Mouse (Mus musculus): ENCODE data around the gene Fam129a. TPM values are rescaled to one million over a fixed set of nuclear protein-coding genes. Genes with fewer than 3 reads are reported as not detected.

Gene Fam129a
- total RNA-seq, 4 experiments from 2014 or later, result 5.7 to 11.8 (median 7.9) TPM

DNA sequence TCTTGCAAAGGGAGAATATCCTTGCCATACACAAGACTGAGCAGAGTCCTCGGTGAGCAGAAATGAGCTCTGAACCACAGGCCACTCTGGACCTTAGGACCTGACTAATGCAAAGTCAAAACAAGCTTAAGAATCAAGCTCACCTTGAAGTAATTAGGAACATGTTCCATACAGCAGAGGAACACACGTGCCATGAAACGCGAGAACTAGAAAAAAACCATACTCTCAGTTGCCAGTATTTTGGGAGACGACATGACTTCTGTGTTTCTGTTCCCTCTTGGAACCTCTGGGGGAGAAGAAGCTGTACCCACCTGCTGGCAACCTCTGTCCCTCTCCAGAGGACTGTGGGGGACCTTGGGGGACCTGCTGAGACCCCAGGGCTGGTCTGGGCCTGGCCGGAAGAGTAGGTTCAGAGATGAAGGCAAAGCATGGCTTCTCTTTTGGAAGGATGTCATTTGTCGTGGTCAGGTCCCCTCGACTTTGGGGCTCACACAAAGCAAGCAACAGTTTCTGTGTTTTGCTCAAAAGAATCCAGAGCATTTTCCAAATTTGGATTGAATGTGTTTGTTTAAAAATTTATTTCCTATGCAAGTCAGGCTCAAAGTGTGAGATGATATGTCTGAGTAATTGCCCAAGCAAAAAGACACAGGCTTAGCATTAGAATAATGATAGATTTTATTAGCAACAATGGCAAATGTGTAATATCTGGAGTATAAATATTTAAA is 12.6 kb downstream of the Fam129a start:
- no peak for DNase-seq (ENCODE audit: low spot score in 2 of 2)

DNA sequence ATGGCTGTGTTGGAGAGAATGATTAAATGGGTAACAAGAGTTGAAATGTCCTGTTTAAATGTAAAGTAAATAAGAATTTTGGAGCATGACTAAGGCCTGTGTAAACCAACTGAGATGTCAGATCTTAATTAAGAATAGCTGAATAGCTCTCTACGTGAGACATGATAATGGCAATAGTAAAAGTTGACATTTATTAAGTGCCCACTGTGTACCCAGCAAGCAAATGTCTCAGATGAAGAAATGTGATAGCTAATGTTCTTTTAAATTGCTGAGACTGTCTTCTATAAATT is 13.1 kb downstream of the Fam129a start:
- DNase-seq (ENCODE audit: low spot score in 2 of 2), result no peak

DNA sequence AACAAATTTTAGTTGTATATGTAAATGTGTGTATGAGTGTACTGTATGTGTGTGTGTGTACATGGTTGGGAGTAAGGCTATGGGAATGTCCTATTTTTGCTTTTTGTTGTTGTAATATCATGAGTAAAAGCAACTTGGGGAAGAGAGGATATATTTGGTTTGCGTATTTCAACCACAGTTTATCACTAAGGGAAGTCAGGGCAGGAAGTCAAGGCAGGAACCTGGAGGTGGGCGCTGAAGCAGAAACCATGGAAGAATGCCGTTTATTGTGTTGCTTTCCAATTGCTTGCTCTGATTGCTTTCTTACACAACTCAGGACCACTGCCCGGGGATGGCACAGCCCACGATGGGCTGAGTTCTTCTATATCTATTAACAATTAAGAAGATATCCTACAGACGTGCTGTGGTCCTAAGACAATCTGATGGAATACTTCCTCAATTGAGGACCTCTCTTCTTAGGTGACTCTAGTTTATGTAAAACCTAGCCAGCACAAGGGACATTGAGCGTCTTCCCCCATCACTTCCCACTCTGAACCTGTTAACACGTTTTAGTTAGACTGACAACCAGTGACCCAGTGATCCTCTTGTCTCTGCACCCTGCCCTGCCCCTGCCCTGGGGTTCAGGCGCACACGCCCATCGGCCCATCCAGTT is 13.7 kb downstream of the Fam129a start:
- no peak for DNase-seq (ENCODE audit: low spot score in 2 of 2)

DNA sequence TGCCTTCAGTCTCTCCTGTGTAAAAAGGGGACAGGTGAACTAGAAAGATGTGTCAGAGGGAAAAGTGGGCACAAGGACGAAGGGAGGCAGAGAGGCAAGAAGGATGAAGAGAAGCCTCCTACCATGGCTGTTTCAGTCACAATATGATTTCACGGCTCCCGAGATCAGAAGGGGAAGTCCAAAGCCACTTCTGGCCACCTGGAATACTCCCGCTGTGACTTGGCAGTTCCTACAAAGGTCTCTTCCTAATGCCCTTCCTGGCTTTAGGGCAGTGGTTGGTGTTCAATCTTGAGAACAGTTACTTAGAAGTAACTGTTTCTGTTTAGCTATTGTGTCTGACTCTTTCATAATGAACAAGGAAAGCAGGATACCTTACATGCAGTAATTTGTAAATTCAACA is 14.7 kb downstream of the Fam129a start:
- no peak for DNase-seq (ENCODE audit: low spot score in 2 of 2)

DNA sequence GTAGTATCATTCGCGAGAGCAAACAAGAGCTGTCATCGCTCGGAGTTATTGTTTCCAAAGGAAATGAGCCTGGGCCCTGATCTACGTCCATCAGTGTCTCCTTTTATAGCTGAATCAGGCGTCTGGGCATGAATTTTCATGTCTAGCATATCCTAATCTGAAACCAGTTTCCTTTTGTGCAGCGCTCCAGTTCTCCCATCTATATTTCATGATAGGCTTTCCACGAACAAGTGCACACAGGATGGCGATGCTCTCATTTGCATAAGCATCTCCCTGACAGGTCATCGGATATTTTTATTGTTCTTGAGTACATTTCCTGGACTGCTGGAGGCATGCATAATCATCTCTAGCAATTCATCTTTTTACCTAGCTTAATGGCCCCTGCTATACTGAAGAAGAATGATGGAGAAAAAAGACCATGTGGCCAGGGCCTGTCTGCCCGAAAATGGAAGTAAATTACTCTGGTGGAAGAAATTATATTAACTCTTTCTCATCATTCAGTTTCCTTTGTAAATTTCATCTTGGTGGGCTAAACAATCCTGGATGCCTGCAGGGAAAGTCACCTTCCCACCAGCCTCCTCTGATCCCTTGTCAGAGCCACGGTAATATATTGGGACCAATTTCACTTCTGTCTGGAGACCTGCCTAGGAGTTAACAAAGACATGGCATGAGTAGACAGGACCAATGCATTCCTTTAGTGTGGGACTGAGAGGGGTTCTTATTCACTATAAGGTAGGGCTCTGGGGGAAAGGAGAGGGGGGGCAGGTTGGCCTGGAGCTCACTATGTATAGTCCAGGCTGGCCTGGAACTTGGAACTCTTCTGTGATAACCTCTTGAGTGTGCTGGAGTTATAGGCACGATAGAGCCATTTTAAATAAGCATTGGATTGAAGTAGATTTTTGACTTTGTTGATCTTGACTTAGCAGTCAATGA is 21.4 kb downstream of the Fam129a start:
- DNase-seq (ENCODE audit: low spot score in 2 of 2), result no peak

DNA sequence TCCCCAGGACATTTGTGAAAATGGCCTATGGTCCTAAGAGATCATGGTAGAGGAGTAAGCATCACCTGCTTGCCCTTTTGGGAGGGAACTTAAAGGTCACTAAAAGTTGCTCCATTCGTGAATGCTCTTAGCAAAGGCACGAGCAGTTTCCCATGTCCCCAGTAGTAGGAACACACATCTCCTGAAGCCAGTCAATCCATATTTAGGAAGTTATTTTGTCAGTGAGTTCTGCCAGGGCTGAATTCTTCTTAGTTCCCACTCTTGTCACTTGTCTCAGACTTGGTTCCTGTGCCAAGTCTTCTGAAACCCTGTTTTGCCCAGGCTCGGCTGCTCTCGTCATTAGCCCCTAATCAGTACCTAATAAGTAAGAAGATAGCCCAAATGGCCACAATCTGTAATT is 23.9 kb downstream of the Fam129a start:
- no peak for DNase-seq (ENCODE audit: low spot score in 2 of 2)

DNA sequence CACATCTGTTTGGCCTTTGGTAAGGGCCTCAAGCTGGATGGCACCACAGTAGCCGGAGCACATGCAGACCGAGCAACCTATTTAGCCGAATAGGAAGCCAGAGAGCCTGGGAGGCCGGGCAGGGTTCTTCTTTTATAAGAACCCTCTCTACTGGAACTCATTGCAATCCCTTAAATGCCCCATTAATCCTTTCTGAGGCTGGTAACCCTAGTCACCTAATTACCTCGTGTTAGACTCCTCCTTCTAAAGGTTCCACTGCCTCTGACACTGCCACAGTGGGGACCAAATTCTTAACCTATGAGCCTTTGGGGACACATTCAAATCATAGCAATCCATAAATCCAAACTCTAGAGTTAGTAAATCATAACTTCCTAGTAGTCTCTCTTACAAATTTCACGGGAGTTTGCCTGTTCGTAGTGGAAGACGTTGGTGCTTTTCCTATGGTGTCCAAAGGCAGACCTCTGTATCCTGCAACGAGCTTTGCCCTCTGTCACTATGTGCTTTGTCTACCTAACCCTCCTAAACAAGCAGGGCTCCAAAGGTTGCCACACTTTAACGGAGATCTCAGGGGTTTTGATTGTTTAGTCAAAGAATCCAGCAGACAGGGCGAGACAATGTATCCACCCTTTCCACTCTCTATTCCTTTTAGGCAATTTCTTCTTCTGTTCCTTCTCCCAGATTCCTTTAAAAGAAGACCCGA is 24.8 kb downstream of the Fam129a start:
- no peak for DNase-seq (ENCODE audit: low spot score in 2 of 2)

DNA sequence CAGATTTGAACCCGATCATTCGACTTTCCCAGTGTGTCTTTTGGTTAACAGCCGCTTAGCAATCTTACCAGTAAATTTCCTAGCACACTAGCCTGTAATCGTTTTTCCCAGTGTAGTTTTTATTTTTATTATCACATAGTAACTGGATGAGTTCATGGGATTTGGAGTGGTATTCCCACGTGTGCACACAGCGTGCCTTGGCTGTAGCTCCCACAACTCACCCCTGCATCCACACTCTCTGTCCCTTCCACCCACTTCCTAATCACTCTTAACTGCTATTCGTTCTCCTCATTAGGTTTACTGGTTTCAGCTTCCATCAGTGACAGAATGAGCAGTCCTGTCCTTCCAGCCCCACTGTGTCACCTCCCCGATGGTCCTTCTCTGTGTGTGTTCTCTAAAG is 25.6 kb downstream of the Fam129a start:
- no peak for DNase-seq (ENCODE audit: low spot score in 2 of 2)

DNA sequence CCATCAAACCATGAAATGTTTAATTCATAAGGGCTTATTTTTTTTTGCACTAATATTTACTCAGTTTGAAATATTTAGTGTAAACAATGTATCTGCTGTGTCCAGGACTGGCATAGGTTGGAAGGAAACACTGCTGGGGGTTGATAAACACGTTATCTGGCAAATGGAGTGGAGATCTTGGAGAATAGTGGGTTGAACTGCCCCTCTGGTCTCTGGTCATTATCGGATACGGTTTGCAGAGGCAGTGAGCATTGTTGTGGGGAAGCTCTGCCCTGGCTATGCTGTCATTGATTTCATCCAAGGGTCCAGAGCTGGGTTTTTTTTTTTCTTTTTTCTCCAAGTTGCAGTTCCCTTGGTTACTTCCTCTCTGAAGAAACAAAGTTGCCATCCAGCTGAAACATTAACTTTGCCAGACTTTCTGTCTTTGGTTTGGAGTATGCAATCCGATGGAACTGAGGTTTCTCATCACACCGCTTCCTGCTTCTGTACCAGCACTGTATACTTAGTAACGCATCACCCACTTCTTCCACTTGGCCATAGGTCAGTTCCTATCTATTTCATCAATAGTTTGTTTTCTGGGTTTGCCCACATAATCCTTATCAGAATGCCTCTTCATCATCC is 26.8 kb downstream of the Fam129a start:
- DNase-seq (ENCODE audit: low spot score in 2 of 2), result no peak

DNA sequence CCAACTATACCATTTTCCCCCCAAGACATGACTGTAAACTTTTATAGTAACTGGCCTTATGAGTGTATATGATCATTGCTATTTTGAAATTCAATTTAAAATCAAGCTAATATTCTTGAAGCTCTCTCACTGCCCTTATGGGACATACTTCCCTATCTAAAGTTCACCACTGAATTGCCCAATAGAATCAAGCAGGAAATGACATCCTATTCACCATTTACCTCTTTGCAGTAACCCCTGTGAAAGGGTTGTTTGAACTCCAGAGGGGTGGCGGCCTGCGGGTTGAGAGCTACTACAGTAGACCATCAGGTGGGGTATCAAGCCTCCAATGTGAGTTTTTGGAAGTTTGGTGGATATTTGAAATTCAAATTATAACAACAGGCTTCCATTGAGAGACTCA is 27.9 kb downstream of the Fam129a start:
- DNase-seq (ENCODE audit: low spot score in 2 of 2), result no peak

DNA sequence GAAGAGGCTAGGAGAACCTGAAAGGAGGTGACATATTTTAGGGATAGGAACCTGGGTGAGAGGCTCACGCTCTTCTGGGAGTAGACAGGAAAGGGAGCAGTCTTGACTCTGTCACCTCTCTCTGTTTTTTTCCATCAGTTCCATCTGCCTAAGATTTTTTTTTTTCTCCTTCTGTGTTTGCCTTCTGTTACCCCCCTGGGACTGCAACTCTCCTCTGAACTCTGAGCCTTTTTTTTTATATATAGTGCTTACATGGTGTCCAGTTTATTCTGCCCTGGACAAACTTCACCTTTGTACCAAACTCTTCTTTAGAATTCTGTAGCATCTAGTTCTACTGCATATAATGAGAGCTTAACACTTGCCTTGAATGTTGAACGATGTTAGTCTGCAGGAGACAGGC is 33.3 kb downstream of the Fam129a start:
- no peak for DNase-seq (ENCODE audit: low spot score in 2 of 2)

DNA sequence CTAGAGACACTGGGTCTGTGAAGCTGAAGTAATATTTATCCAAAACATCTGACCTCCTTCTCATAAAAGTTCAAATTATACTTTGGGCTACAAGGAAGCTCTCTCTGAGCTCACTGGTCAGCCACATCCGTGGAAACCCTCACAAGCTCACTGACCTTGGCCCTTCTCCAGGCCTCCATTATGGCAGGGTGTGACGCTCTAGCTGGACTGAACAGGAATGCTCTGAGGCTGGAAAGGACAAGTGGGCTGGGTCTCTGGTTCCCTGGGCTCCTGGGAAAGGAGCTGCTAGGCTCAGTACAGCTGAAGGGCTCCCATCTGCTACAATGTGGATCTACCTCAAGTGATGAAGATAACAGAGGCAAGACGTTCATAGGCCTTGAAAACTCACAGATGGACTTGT is 37.0 kb downstream of the Fam129a start:
- peak; percentile 50 to 72 for DNase-seq (ENCODE audit: low spot score in 2 of 2)

DNA sequence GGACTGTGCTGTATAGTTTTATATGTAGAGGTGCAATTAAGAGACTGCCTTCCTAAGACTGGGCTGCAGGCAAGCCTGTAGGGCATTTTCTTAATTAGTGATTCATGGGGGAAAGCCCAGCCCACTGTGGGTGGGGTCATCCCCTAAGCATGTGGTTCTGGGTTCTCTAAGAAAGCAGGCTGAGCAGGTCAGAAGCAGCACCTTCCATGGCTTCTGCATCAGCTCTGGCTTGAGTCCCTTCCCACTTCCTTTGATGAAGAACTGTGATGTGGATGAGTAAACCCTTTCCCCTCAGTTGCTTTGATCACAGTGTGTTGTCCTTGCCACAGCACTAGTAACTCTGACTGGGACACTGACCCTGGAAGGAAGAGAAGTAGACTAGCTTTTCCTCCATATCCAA is 39.6 kb downstream of the Fam129a start:
- DNase-seq (ENCODE audit: low spot score in 2 of 2), result no peak

DNA sequence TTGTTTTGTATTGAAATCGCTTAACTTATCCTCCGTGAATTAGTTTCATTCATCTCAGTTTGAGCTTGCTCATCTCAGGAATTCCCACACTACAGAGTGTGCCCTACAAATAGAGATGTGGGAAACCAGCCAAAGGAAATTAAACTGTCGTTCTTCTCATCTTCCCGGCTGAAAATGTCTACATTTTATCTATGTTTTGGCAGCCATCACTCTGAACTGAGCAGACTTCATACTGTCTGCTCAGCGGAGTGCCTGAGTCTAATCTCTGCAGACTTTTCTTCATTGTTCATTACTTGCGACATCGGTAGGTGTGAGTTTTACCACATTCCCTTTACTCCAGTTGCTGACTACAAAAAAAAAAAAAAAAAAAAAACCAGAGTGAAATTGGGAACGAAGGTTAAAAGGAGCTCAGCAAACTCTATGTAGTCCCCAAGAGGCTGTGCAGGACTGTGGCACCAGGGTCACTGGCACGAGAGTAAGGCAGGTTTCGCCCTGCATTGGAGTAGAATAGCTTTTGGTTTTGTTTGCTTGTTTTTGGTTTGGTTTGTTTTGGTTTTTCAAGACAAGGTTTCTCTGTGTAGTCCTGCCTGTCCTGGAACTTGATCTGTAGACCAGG is 43.4 kb downstream of the Fam129a start:
- DNase-seq (ENCODE audit: low spot score in 2 of 2), result no peak

DNA sequence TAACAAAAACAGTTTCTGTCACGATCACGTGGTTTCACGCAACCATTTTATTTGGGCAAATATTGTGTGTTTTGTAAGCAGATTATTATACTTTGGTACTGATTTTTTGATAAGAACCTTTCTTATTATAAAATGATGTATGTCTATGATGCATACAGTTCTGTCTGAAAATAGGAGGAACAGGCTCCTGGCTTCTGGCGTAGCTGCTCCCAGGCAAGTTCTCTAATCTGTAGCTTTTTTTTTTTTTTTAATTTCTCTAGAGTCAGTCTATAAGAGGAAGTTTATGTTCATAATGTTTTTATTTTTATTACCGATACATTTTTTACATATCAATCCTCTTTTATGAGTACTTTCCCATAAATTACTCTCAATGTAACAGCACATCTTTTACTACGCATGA is 44.6 kb downstream of the Fam129a start:
- no peak for DNase-seq (ENCODE audit: low spot score in 2 of 2)

DNA sequence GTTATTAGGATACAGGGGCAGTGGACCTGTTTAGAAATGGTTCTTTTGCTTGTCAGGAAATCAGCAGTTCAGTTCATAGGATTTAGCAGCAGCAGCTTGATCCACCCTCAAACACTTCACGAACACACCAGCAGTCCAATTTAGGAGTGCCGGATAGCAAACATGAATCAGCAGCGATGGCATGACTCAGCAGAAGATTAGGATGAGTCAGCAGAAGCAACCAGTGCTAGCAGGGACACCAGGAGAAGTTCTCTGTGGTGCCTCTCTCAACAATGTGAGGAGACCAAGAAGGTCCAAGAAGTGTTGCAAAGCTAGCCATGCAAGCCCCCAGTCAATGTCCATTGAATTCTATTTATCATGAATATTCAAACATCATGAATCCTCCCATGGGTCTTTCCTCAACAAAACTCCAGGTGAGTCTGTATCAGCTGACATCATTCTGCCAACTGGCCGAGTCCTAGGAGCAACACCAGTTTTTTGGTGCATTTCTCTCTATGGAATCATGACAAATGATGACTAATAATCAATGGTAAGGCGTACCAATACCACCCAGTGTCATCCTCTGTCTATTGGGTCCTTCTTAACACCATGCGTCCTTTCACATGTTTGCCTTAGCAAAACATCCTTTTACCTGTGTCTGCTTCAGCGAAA is 45.7 kb downstream of the Fam129a start:
- DNase-seq (ENCODE audit: low spot score in 2 of 2), result no peak

DNA sequence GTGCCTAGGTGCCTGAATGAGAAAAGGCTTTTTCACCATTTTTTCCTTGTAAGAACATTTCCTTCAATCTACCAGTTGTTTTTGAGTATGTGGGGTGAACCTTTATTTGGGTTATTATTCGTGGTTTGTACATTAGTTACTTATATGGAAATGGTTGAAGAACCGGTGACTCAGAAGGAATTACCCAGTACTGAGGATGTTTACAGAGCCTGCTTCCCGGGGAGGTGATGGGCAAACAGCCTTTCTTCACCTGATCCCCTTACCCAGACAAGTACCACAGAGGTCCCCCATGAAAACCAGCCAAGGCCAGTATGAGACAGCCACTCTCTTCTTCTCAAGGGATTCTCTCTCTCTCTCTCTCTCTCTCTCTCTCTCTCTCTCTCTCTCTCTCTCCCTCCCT is 47.3 kb downstream of the Fam129a start:
- no peak for DNase-seq (ENCODE audit: low spot score in 2 of 2)

DNA sequence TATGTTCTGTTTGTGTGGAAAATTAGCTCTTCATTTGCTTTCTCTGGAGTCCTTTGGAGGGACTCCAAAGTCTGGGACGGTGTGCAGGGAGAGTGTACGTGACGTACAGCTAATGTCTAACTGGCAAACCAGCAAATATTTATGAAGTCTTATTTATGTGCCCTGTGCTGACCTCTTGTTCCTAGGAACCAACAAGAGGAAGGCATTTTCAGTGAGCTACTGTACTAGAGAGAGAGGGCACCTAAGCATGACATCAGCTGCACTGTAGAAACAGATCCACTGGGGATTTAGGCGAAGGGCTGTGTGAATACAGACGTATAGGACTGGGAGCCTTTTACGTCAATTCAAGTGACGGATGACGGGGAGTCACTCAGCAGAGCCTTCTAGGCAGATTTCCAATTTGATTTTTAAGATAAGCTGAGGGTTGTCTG is 48.3 kb downstream of the Fam129a start:
- no peak for DNase-seq (ENCODE audit: low spot score in 2 of 2)

DNA sequence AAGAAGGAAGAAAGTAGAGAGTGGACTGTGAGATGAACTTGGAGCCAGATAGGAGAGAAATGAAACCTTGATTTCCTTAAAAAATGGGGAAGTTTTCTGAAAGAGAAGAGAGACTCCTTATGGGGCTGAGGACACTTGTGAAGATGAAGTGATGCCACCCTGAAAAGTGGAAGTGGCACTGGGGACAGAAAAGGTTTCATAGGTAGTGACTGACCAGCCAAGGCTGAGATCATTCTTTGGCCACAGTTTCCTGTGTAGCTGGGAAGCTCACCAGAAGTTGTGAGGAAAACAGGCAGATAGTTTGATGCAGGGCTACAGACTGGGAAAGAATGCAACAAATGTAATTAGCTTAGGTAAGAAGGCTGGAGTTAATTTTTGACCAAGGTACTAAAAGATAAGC is 49.7 kb downstream of the Fam129a start:
- no peak for DNase-seq (ENCODE audit: low spot score in 2 of 2)

DNA sequence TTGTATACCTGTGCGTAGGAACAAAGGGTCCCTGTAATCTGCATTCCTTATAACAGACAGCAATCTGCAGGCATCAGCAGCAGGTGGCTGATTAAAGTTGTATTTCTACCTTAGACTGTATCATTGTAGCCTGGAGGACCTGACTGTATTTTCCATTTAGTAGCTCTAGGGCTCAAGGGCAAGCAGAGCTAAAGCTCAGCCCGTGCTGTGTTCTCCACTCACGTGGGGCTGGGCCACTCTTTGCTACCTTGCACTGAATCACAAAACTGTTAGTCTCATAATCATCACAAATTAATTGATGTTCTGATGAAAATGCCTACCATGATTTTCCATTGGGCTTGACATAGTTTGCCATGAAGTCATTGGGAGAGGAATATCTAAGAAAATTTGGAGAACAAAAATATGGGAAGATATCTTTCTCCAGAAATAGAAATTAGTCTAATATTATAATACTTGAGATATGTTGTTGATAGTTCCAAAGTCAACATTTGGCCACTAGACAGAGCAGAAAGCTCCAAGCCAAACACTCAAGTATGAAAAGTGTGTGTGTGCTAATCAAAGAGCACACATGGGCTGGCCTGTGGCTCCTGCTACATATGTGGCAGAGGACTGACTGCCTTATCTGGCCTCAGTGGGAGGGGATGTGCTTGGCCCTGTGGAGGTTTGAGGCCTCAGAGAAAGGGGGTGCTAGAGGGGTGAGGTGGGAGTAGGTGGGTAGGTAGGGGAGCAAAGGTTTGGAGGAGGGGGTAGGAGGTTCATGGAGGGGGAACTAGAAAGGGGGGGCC is 53.6 kb downstream of the Fam129a start:
- DNase-seq (ENCODE audit: low spot score in 2 of 2), result no peak

Data from gastrocnemius, adult 8-10 months (tissue).